Mouse (Mus musculus): ENCODE data around the gene Vmn1r212.
"Not testable (repeated sequence)": the region's sequence is repeated elsewhere in the genome, so short reads cannot be mapped to it uniquely, and the experiment has no call there.

Gene Vmn1r212

GRCm38 (mm10) chr13:22884105-22884504, at the start of gene Vmn1r212:
Vmn1r212 (minus strand) TSS chr13:22884205.
- DNase-seq (ENCODE audit: low read depth) = no peak

- no peak for DNase-seq (ENCODE audit: low read depth)
These were observed 4.7 kb downstream of the Vmn1r212 start for GRCm38 (mm10) chr13:22879257-22879656.

- no peak for DNase-seq (ENCODE audit: low read depth)
These were observed 26.5 kb downstream of the Vmn1r212 start, which contains the start of gene Vmn1r211 for GRCm38 (mm10) chr13:22857461-22857860. Vmn1r211 (minus strand) TSS chr13:22857561.

- DNase-seq (ENCODE audit: low read depth) = no peak
These were observed 29.2 kb downstream of the Vmn1r212 start for GRCm38 (mm10) chr13:22854760-22855159.

GRCm38 (mm10) chr13:22846798-22847197, 37.2 kb downstream of the Vmn1r212 start:
- DNase-seq (ENCODE audit: low read depth) = no peak

- not testable (repeated sequence) for DNase-seq (ENCODE audit: low read depth)
These were observed 39.7 kb downstream of the Vmn1r212 start for GRCm38 (mm10) chr13:22844304-22844703.

All from naive thymus-derived CD4-positive, alpha-beta T cell, adult 2 months (primary cell).